Mouse (Mus musculus): ENCODE data around the gene Thbs3.
"Not testable (repeated sequence)": the region's sequence is repeated elsewhere in the genome, so short reads cannot be mapped to it uniquely, and the experiment has no call there.

Gene Thbs3

GRCm38 (mm10) chr3:89199839-89200238 lies 15.1 kb upstream of the Thbs3 start:
- no peak for DNase-seq

- DNase-seq, result peak; percentile 82
Measured at GRCm38 (mm10) chr3:89202253-89203141, 12.5 kb upstream of the Thbs3 start, which contains the start of gene Gba. Gene Gba (plus strand): TSS chr3:89202928.

- no peak for DNase-seq
Measured at GRCm38 (mm10) chr3:89203142-89203514, 11.9 kb upstream of the Thbs3 start.

GRCm38 (mm10) chr3:89206079-89206478 lies 8.9 kb upstream of the Thbs3 start:
- no peak for DNase-seq

- DNase-seq, result no peak
Measured at GRCm38 (mm10) chr3:89206695-89207094, 8.3 kb upstream of the Thbs3 start.

- DNase-seq, result no peak
Measured at GRCm38 (mm10) chr3:89208075-89208657, 6.8 kb upstream of the Thbs3 start.

- no peak for DNase-seq
Measured at GRCm38 (mm10) chr3:89208736-89209135, 6.2 kb upstream of the Thbs3 start.

- no peak for DNase-seq
Measured at GRCm38 (mm10) chr3:89209731-89210130, 5.2 kb upstream of the Thbs3 start.

- DNase-seq, result no peak
Measured at GRCm38 (mm10) chr3:89210162-89210561, 4.8 kb upstream of the Thbs3 start.

GRCm38 (mm10) chr3:89210731-89211130 lies 4.2 kb upstream of the Thbs3 start:
- no peak for DNase-seq

GRCm38 (mm10) chr3:89213803-89214530 lies 1.0 kb upstream of the Thbs3 start:
- peak; percentile 84 for DNase-seq

GRCm38 (mm10) chr3:89215853-89216252 lies 873 bp downstream of the Thbs3 start:
- peak; percentile 81 for DNase-seq

GRCm38 (mm10) chr3:89216407-89216806 lies 1.4 kb downstream of the Thbs3 start:
- not testable (repeated sequence) for DNase-seq

GRCm38 (mm10) chr3:89218271-89218670 lies 3.3 kb downstream of the Thbs3 start:
- DNase-seq, result no peak

GRCm38 (mm10) chr3:89219546-89219945 lies 4.6 kb downstream of the Thbs3 start:
- DNase-seq, result no peak

GRCm38 (mm10) chr3:89221167-89221566 lies 6.2 kb downstream of the Thbs3 start:
- DNase-seq, result no peak

- no peak for DNase-seq
Measured at GRCm38 (mm10) chr3:89224796-89225195, 9.8 kb downstream of the Thbs3 start.

GRCm38 (mm10) chr3:89225321-89225815 lies 10.4 kb downstream of the Thbs3 start:
- DNase-seq, result no peak

- no peak for DNase-seq
Measured at GRCm38 (mm10) chr3:89225918-89226317, 10.9 kb downstream of the Thbs3 start.

GRCm38 (mm10) chr3:89226361-89226760 lies 11.4 kb downstream of the Thbs3 start:
- DNase-seq, result no peak

GRCm38 (mm10) chr3:89226900-89227299 lies 11.9 kb downstream of the Thbs3 start, which contains the start of gene Mtx1:
Gene Mtx1 (minus strand): TSS chr3:89227088.
- no peak for DNase-seq

GRCm38 (mm10) chr3:89227307-89228179 lies 12.6 kb downstream of the Thbs3 start:
- DNase-seq, result no peak

Data from cerebellum, adult 11 months (tissue).